Mouse (Mus musculus): ENCODE results near the gene Fcho1. TPM values are rescaled to one million over a fixed set of nuclear protein-coding genes. Genes with fewer than 3 reads are reported as not detected.
A peak's percentile ranks its signal among the peaks of the same experiment; 100 is the strongest.

The Fcho1 gene
- polyA plus RNA-seq, 1 experiment from 2014 or later = 1.8 TPM

GRCm38 (mm10) chr8:71665331-71666130, 60.0 kb downstream of the Fcho1 start:
- Histone ChIP-seq H3K4me3 (ENCODE audit: low read depth, low read length) (0 out of 2 replicates have a peak overlapping the region, but pooled peaks have one; percentile 5), H3K27ac (ENCODE audit: low read length) (no peak overlapping the region), H3K4me2 (replicated peaks; ENCODE audit: low read depth, low read length) (peak overlapping the region; percentile 39), H3K36me3 (ENCODE audit: insufficient read depth, low read length) (no peaks in the 10 kb centered on the region), H3K9me3 (ENCODE audit: low read length) (no peaks in the 10 kb centered on the region), H3K4me1 (ENCODE audit: insufficient read depth, low read depth, low read length) (peaks cover 14% of the 10 kb centered on the region; the same call in 1 of the 2 replicates), H3K9ac (replicated peaks; ENCODE audit: low read depth) (no peak overlapping the region), H3K27me3 (replicated peaks; ENCODE audit: insufficient read depth, low read length) (peaks cover 7% of the 10 kb centered on the region; the same call in 1 of the 2 replicates)
- ATAC-seq = peak; percentile 72
- peak; percentile 75 for DNase-seq (ENCODE audit: low spot score)
- TF ChIP-seq EP300 (IDR thresholded peaks at IDR 0.05) = no peak
- TF ChIP-seq CTCF (IDR thresholded peaks at IDR 0.05) = no peak
- WGBS = 5% methylated on average over 20 of the region's 22 CpGs

- H3K27ac ChIP-seq (ENCODE audit: low read length) = no peak overlapping the region
- TF ChIP-seq EP300 (IDR thresholded peaks at IDR 0.05) = no peak
- peak; percentile 98 for TF ChIP-seq CTCF (IDR thresholded peaks at IDR 0.05)
- DNase-seq (ENCODE audit: low spot score) (peak; percentile 90), ATAC-seq (peak; percentile 69)
- 8% methylated on average over 36 of the region's 36 CpGs for WGBS
- 0 out of 2 replicates have a peak, but pooled peaks cover 2% of the 10 kb centered on the region for H3K4me1 ChIP-seq (ENCODE audit: insufficient read depth, low read depth, low read length)
- H3K4me2 ChIP-seq (replicated peaks; ENCODE audit: low read depth, low read length) = no peak overlapping the region
- no peak overlapping the region for H3K4me3 ChIP-seq (ENCODE audit: low read depth, low read length)
- H3K27me3 ChIP-seq (replicated peaks; ENCODE audit: insufficient read depth, low read length) = peaks cover 28% of the 10 kb centered on the region; the same call in 1 of the 2 replicates
- H3K9ac ChIP-seq (replicated peaks; ENCODE audit: low read depth) = no peak overlapping the region
- no peaks in the 10 kb centered on the region for H3K36me3 ChIP-seq (ENCODE audit: insufficient read depth, low read length)
- H3K9me3 ChIP-seq (ENCODE audit: low read length) = no peaks in the 10 kb centered on the region
These were observed 65.0 kb downstream of the Fcho1 start for GRCm38 (mm10) chr8:71660325-71661120.

GRCm38 (mm10) chr8:71659751-71660150, 65.8 kb downstream of the Fcho1 start:
- no peaks in the 10 kb centered on the region for H3K4me1 ChIP-seq (ENCODE audit: insufficient read depth, low read depth, low read length)
- H3K27ac ChIP-seq (ENCODE audit: low read length) = no peak overlapping the region
- 26% methylated on average over 1 of the region's 1 CpGs for WGBS
- no peak for TF ChIP-seq CTCF (IDR thresholded peaks at IDR 0.05)
- TF ChIP-seq EP300 (IDR thresholded peaks at IDR 0.05) = no peak
- no peak overlapping the region for H3K4me2 ChIP-seq (replicated peaks; ENCODE audit: low read depth, low read length)
- no peaks in the 10 kb centered on the region for H3K36me3 ChIP-seq (ENCODE audit: insufficient read depth, low read length)
- no peaks in the 10 kb centered on the region for H3K9me3 ChIP-seq (ENCODE audit: low read length)
- DNase-seq (ENCODE audit: low spot score) (no peak), ATAC-seq (no peak)
- no peak overlapping the region for H3K4me3 ChIP-seq (ENCODE audit: low read depth, low read length)
- no peak overlapping the region for H3K9ac ChIP-seq (replicated peaks; ENCODE audit: low read depth)
- H3K27me3 ChIP-seq (replicated peaks; ENCODE audit: insufficient read depth, low read length) = peaks cover 34% of the 10 kb centered on the region; the same call in 1 of the 2 replicates

- no peak overlapping the region for H3K27ac ChIP-seq (ENCODE audit: low read length)
- TF ChIP-seq EP300 (IDR thresholded peaks at IDR 0.05) = no peak
- TF ChIP-seq CTCF (IDR thresholded peaks at IDR 0.05) = no peak
- no peak overlapping the region for H3K4me2 ChIP-seq (replicated peaks; ENCODE audit: low read depth, low read length)
- no peaks in the 10 kb centered on the region for H3K9me3 ChIP-seq (ENCODE audit: low read length)
- no peak overlapping the region for H3K4me3 ChIP-seq (ENCODE audit: low read depth, low read length)
- 27% methylated on average over 17 of the region's 17 CpGs for WGBS
- H3K36me3 ChIP-seq (ENCODE audit: insufficient read depth, low read length) = no peaks in the 10 kb centered on the region
- DNase-seq (ENCODE audit: low spot score) = no peak
- ATAC-seq = no peak
- no peaks in the 10 kb centered on the region for H3K4me1 ChIP-seq (ENCODE audit: insufficient read depth, low read depth, low read length)
- peaks cover 42% of the 10 kb centered on the region; the same call in 1 of the 2 replicates for H3K27me3 ChIP-seq (replicated peaks; ENCODE audit: insufficient read depth, low read length)
- H3K9ac ChIP-seq (replicated peaks; ENCODE audit: low read depth) = no peak overlapping the region
These were observed 66.9 kb downstream of the Fcho1 start for GRCm38 (mm10) chr8:71658515-71659049.

Other genes starting within 250 kb of the Fcho1 start
- gene Ano8, start 239.8 kb downstream of the Fcho1 start, polyA plus RNA-seq (2015; fragmentation: Nextera tagmentation; extraction: Ambion mirVana) = 1.1 and 1.2 TPM in 2 replicates
- gene Gtpbp3, start 237.6 kb downstream of the Fcho1 start, polyA plus RNA-seq (2015; fragmentation: Nextera tagmentation; extraction: Ambion mirVana) = 10.6 and 11.6 TPM in 2 replicates
- 246 and 265 TPM in 2 replicates for gene Plvap, start 214.0 kb downstream of the Fcho1 start, polyA plus RNA-seq (2015; fragmentation: Nextera tagmentation; extraction: Ambion mirVana)
- 0.07 and 0.08 TPM in 2 replicates for gene Ccdc194, start 200.0 kb downstream of the Fcho1 start, polyA plus RNA-seq (2015; fragmentation: Nextera tagmentation; extraction: Ambion mirVana)
- 86.2 and 99.8 TPM in 2 replicates for gene Bst2, start 188.3 kb downstream of the Fcho1 start, polyA plus RNA-seq (2015; fragmentation: Nextera tagmentation; extraction: Ambion mirVana)
- gene Mvb12a, start 182.8 kb downstream of the Fcho1 start, polyA plus RNA-seq (2015; fragmentation: Nextera tagmentation; extraction: Ambion mirVana) = 103 and 112 TPM in 2 replicates
- 8.5 and 8.7 TPM in 2 replicates for gene Tmem221, start 166.8 kb downstream of the Fcho1 start, polyA plus RNA-seq (2015; fragmentation: Nextera tagmentation; extraction: Ambion mirVana)
- gene Nxnl1, start 159.1 kb downstream of the Fcho1 start, polyA plus RNA-seq (2015; fragmentation: Nextera tagmentation; extraction: Ambion mirVana) = 0.11 and 0.13 TPM in 2 replicates
- gene Slc27a1, start 156.8 kb downstream of the Fcho1 start, polyA plus RNA-seq (2015; fragmentation: Nextera tagmentation; extraction: Ambion mirVana) = 26.9 and 27.7 TPM in 2 replicates
- 174 and 177 TPM in 2 replicates for gene Pgls, start 133.5 kb downstream of the Fcho1 start, polyA plus RNA-seq (2015; fragmentation: Nextera tagmentation; extraction: Ambion mirVana)
- gene Fam129c, start 128.1 kb downstream of the Fcho1 start, polyA plus RNA-seq (2015; fragmentation: Nextera tagmentation; extraction: Ambion mirVana) = 1.2 and 2.0 TPM in 2 replicates
- gene Colgalt1, start 114.7 kb downstream of the Fcho1 start, polyA plus RNA-seq (2015; fragmentation: Nextera tagmentation; extraction: Ambion mirVana) = 64.7 and 66.0 TPM in 2 replicates
- 0.35 and 0.46 TPM in 2 replicates for gene Unc13a, start 54.0 kb downstream of the Fcho1 start, polyA plus RNA-seq (2015; fragmentation: Nextera tagmentation; extraction: Ambion mirVana)
- gene Jak3, start 49.4 kb downstream of the Fcho1 start, polyA plus RNA-seq (2015; fragmentation: Nextera tagmentation; extraction: Ambion mirVana) = 7.7 and 10.0 TPM in 2 replicates
- 2.9 and 3.9 TPM in 2 replicates for gene Insl3, start 36.5 kb downstream of the Fcho1 start, polyA plus RNA-seq (2015; fragmentation: Nextera tagmentation; extraction: Ambion mirVana)
- 11.7 and 12.1 TPM in 2 replicates for gene B3gnt3, start 23.9 kb downstream of the Fcho1 start, polyA plus RNA-seq (2015; fragmentation: Nextera tagmentation; extraction: Ambion mirVana)
- gene Zfp709, start 156.3 kb upstream of the Fcho1 start, polyA plus RNA-seq (2015; fragmentation: Nextera tagmentation; extraction: Ambion mirVana) = 3.6 and 3.9 TPM in 2 replicates
- 2.2 and 2.8 TPM in 2 replicates for gene Zfp882, start 182.9 kb upstream of the Fcho1 start, polyA plus RNA-seq (2015; fragmentation: Nextera tagmentation; extraction: Ambion mirVana)
- gene Zfp617, start 182.9 kb upstream of the Fcho1 start, polyA plus RNA-seq (2015; fragmentation: Nextera tagmentation; extraction: Ambion mirVana) = 11.9 and 12.9 TPM in 2 replicates
- gene Zfp961, start 225.3 kb upstream of the Fcho1 start, polyA plus RNA-seq (2015; fragmentation: Nextera tagmentation; extraction: Ambion mirVana) = 12.3 and 12.8 TPM in 2 replicates